Mouse (Mus musculus) lung, adult 2 months (tissue): ENCODE measurements around the gene Gm8947.

ENCODE experiments used
- CTCF ChIP-seq: fragments of 200-500 bp; IDR thresholded peaks from 2 replicates; pipeline ENCODE4 v1.5.1; 2011; ENCODE audit warnings: mild to moderate bottlenecking, low read length, control low read depth; ENCODE audit not compliant: insufficient read depth
- POLR2A ChIP-seq: fragments of 200-500 bp; IDR thresholded peaks from 2 replicates; pipeline ENCODE4 v1.6.1; 2011; ENCODE audit warnings: low read depth, mild to moderate bottlenecking, control low read depth, low read length, borderline replicate concordance; ENCODE audit errors: extremely low read depth

GRCm38 (mm10) chr1:151177030-151177936 lies 14.9 kb upstream of the Gm8947 start:
- no peak for TF ChIP-seq CTCF
- TF ChIP-seq POLR2A: no peak
